Mouse (Mus musculus): ENCODE data around the gene Fam160a1. TPM values are rescaled to one million over a fixed set of nuclear protein-coding genes. Genes with fewer than 3 reads are reported as not detected.

Gene Fam160a1
- polyA plus RNA-seq, 1 experiment from 2014 or later: 0.34 TPM

DNA sequence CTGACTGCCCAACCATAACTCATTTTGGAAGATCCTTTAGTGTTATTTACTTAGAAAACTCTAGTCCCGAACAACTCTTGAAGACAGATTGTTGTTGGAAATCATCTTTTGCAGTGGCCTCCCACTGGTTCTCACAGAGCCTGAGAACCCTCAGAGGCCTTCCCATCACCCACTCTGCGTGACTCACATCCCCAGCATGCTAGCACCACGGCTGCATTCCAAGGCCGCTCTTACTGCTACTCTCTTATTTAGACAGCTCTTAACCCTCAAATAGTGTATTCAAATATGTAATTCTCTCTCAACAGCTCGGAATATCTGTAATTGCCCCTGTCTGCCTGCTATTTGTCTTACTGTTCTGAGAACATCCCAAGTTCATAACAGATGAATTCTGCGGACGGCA is 2.9 kb downstream of the Fam160a1 start:
- no peak for ATAC-seq (ENCODE audit: low FRiP score)
- no peak overlapping the region for H3K27ac ChIP-seq
- H3K4me2 ChIP-seq: no peak overlapping the region
- no peak overlapping the region for H3K9ac ChIP-seq
- WGBS: 78% methylated on average over 7 of the region's 7 CpGs
- no peaks in the 10 kb centered on the region for H3K27me3 ChIP-seq
- no peaks in the 10 kb centered on the region for H3K4me1 ChIP-seq (replicated peaks)
- no peak overlapping the region for H3K4me3 ChIP-seq
- no peaks in the 10 kb centered on the region for H3K36me3 ChIP-seq
- H3K9me3 ChIP-seq: no peaks in the 10 kb centered on the region

DNA sequence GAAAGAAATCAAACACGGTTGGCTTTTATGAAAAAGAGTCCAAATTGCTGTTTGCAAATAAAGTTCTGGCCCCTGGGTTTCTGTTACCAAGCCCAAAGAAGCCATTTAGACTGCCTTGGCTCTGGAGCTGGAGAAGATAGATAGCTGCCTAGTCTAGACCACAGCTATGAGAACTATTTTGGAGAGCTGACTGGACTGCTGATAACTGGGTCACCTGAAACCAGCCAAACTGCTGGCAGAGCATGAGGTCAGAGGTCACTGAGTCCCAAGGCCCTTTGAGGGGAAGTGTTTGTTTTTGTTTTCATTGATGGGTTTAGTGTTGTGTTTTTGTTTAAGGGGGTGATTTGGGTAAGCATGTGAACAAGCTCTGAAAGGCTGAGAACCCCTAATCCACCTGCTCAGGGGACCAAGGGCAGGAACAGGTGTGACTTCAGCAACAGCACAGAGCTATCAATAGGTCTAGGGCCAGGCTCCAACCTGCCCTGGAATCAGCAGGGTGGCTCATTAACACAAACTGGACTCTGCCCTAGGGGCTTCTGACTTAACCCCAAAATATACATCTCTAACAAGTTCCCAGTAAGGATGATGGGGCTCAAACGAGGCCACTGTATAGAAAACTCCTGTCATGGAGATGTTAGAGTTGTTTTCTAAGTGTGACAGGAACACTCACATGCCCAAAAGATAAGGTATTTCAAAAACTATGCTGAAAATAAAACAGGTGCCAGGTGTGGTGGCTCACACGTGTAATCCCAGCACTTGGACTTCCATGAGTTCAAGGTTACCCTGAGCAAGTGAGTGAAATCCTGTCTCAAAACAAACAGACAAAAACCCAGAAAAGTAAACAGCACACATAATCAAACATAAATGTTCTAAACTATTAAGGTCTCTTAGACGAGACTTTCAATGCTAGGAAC is 3.7 kb downstream of the Fam160a1 start:
- H3K4me2 ChIP-seq: no peak overlapping the region
- no peak overlapping the region for H3K4me3 ChIP-seq
- H3K27me3 ChIP-seq: no peaks in the 10 kb centered on the region
- H3K4me1 ChIP-seq (replicated peaks): no peaks in the 10 kb centered on the region
- ATAC-seq (ENCODE audit: low FRiP score): no peak
- no peaks in the 10 kb centered on the region for H3K9me3 ChIP-seq
- H3K9ac ChIP-seq: no peak overlapping the region
- H3K27ac ChIP-seq: no peak overlapping the region
- H3K36me3 ChIP-seq: no peaks in the 10 kb centered on the region
- WGBS: 82% methylated on average over 4 of the region's 4 CpGs

GRCm38 (mm10) chr3:85812010-85812409 is 5.1 kb downstream of the Fam160a1 start:
- Histone ChIP-seq H3K4me3 (no peak overlapping the region), H3K27ac (no peak overlapping the region), H3K36me3 (no peaks in the 10 kb centered on the region), H3K27me3 (no peaks in the 10 kb centered on the region), H3K4me2 (no peak overlapping the region), H3K9me3 (no peaks in the 10 kb centered on the region), H3K4me1 (replicated peaks) (no peaks in the 10 kb centered on the region), H3K9ac (no peak overlapping the region)
- 93% methylated on average over 5 of the region's 5 CpGs for WGBS
- no peak for ATAC-seq (ENCODE audit: low FRiP score)

DNA sequence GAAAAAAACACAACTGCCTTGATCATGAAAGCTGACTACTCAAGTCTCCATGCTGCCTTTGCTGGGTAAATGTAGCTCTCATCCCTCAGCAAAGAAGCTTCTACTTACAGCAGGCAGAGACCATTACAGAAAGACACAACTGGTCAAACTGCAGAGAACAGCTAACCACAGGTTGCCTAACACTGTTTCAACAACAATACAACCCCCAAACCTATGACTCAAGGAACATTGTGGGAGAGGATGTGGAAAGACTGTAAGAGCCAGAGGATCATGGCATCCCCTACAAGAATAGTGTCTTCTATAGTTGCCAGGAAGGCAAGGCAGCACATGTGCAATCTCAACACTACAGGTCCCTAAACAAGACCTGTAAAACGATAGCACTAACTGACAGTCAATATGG is 23.9 kb downstream of the Fam160a1 start:
- no peaks in the 10 kb centered on the region for H3K36me3 ChIP-seq
- no peak overlapping the region for H3K4me2 ChIP-seq
- no peak for ATAC-seq (ENCODE audit: low FRiP score)
- no peak overlapping the region for H3K27ac ChIP-seq
- no peaks in the 10 kb centered on the region for H3K27me3 ChIP-seq
- WGBS: 48% methylated on average over 1 of the region's 1 CpGs
- no peak overlapping the region for H3K4me3 ChIP-seq
- H3K4me1 ChIP-seq (replicated peaks): no peaks in the 10 kb centered on the region
- H3K9ac ChIP-seq: no peak overlapping the region
- no peaks in the 10 kb centered on the region for H3K9me3 ChIP-seq

DNA sequence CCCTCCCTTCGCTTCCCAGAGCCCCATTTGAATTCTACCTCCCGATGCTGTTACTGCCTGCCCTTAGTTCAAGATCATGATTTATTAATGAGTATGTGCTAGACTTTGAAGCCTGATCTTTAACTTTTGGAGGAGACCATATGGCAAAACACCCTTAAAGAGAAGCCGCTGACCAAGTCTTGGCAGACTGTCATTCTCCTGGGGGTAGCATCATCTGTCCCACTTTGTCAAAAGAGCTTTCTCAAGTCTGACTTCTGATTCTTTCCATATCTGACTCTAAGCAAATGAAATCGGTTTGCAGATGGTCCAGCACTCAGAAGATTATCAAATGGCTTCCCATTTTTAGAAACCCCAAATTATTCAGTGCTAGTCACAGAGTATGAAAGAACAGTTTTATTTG is 27.3 kb downstream of the Fam160a1 start:
- WGBS: 59% methylated on average over 4 of the region's 4 CpGs
- H3K4me2 ChIP-seq: no peak overlapping the region
- ATAC-seq (ENCODE audit: low FRiP score): no peak
- H3K36me3 ChIP-seq: no peaks in the 10 kb centered on the region
- H3K4me1 ChIP-seq (replicated peaks): 0 out of 2 replicates have a peak, but pooled peaks cover 3% of the 10 kb centered on the region
- no peak overlapping the region for H3K4me3 ChIP-seq
- H3K27me3 ChIP-seq: 0 out of 2 replicates have a peak, but pooled peaks cover 3% of the 10 kb centered on the region
- no peaks in the 10 kb centered on the region for H3K9me3 ChIP-seq
- H3K27ac ChIP-seq: no peak overlapping the region
- H3K9ac ChIP-seq: no peak overlapping the region

- WGBS: 85% methylated on average over 8 of the region's 8 CpGs
- H3K9me3 ChIP-seq: no peaks in the 10 kb centered on the region
- H3K4me1 ChIP-seq (replicated peaks): 0 out of 2 replicates have a peak, but pooled peaks cover 3% of the 10 kb centered on the region
- H3K4me3 ChIP-seq: no peak overlapping the region
- no peak overlapping the region for H3K27ac ChIP-seq
- H3K36me3 ChIP-seq: no peaks in the 10 kb centered on the region
- no peak for ATAC-seq (ENCODE audit: low FRiP score)
- H3K9ac ChIP-seq: no peak overlapping the region
- H3K27me3 ChIP-seq: 0 out of 2 replicates have a peak, but pooled peaks cover 3% of the 10 kb centered on the region
- no peak overlapping the region for H3K4me2 ChIP-seq
These were observed 30.6 kb downstream of the Fam160a1 start for GRCm38 (mm10) chr3:85786501-85786900.

DNA sequence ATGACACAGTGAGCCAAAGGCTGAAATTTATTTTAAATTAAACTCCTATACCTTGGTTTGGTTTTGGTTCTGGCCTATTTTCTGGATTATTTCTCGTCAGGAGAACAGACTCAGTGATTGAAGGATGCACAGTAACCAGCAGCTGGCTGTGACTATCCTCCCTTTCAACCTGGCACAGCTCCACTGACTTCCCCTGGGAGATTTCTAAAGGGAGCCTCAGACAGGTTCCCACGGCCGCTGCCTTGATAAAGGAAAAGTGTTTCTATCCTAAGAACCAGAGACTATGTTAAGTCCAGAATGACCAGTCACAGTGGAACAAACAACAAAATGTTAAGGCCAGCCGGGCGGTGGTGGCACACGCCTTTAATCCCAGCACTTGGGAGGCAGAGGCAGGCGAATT is 36.2 kb downstream of the Fam160a1 start:
- Histone ChIP-seq H3K9me3 (no peaks in the 10 kb centered on the region), H3K4me2 (no peak overlapping the region), H3K36me3 (no peaks in the 10 kb centered on the region), H3K4me3 (no peak overlapping the region), H3K27ac (no peak overlapping the region), H3K9ac (no peak overlapping the region), H3K4me1 (replicated peaks) (peaks cover 5% of the 10 kb centered on the region), H3K27me3 (no peaks in the 10 kb centered on the region)
- WGBS: 72% methylated on average over 7 of the region's 7 CpGs
- no peak for ATAC-seq (ENCODE audit: low FRiP score)

DNA sequence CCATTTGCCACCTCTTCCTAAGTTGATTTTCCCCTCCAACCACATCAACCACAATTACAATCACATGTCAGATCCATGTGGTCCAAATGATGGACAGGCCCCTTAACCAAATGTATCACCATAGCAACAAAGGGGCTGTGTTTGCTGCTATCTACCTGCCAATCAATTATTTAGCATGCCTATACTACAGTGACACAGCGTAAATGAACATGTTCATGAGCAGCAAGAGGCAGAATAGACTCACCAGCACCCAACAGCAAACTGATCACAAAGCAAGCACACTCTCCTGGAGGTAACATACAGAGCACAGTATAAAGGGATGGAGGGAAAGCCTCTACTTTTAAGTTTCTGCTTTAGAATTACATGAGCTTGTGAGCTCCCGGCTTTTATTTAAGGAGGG is 36.8 kb downstream of the Fam160a1 start:
- Histone ChIP-seq H3K27ac (no peak overlapping the region), H3K27me3 (no peaks in the 10 kb centered on the region), H3K9me3 (no peaks in the 10 kb centered on the region), H3K4me3 (no peak overlapping the region), H3K4me2 (no peak overlapping the region), H3K36me3 (no peaks in the 10 kb centered on the region), H3K9ac (no peak overlapping the region), H3K4me1 (replicated peaks) (peaks cover 5% of the 10 kb centered on the region)
- WGBS: 42% methylated on average over 2 of the region's 2 CpGs
- peak; percentile 59 for ATAC-seq (ENCODE audit: low FRiP score)

GRCm38 (mm10) chr3:85777841-85778240 is 39.2 kb downstream of the Fam160a1 start:
- no peak overlapping the region for H3K4me3 ChIP-seq
- peaks cover 5% of the 10 kb centered on the region for H3K4me1 ChIP-seq (replicated peaks)
- H3K27ac ChIP-seq: no peak overlapping the region
- no peak overlapping the region for H3K9ac ChIP-seq
- H3K27me3 ChIP-seq: no peaks in the 10 kb centered on the region
- H3K36me3 ChIP-seq: no peaks in the 10 kb centered on the region
- H3K4me2 ChIP-seq: no peak overlapping the region
- 83% methylated on average over 2 of the region's 2 CpGs for WGBS
- no peaks in the 10 kb centered on the region for H3K9me3 ChIP-seq
- ATAC-seq (ENCODE audit: low FRiP score): no peak

- H3K27me3 ChIP-seq: no peaks in the 10 kb centered on the region
- H3K4me1 ChIP-seq (replicated peaks): peaks cover 5% of the 10 kb centered on the region
- H3K9me3 ChIP-seq: no peaks in the 10 kb centered on the region
- no peak overlapping the region for H3K4me2 ChIP-seq
- no peak for ATAC-seq (ENCODE audit: low FRiP score)
- H3K4me3 ChIP-seq: no peak overlapping the region
- WGBS: 93% methylated on average over 4 of the region's 4 CpGs
- no peak overlapping the region for H3K9ac ChIP-seq
- H3K27ac ChIP-seq: no peak overlapping the region
- H3K36me3 ChIP-seq: no peaks in the 10 kb centered on the region
These were observed 39.7 kb downstream of the Fam160a1 start for GRCm38 (mm10) chr3:85777356-85777755.

DNA sequence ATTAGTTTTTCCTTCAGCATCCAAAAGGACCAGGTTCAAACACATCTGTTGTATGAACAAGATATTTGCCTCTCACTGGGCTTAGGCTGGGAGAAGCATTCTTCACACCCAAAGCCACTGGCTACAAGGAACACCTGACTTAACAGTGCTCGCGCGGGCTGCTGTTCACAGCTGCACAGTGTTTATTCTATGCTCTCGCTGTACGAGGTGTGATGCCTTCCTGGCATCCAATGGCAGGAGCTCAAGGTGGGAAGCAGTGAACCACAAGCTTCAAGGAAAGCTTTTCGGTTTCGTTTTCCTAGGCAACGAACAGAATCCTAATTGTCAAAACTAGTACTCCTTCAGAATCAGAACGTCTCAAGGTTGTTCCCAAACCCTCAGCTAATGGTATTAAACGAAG is 40.4 kb downstream of the Fam160a1 start:
- no peak for ATAC-seq (ENCODE audit: low FRiP score)
- 84% methylated on average over 10 of the region's 10 CpGs for WGBS
- no peak overlapping the region for H3K27ac ChIP-seq

GRCm38 (mm10) chr3:85776126-85776525 is 41.0 kb downstream of the Fam160a1 start:
- ATAC-seq (ENCODE audit: low FRiP score): no peak
- H3K27ac ChIP-seq: no peak overlapping the region
- no peak overlapping the region for H3K9ac ChIP-seq
- H3K4me3 ChIP-seq: no peak overlapping the region
- WGBS: 71% methylated on average over 6 of the region's 6 CpGs
- no peak overlapping the region for H3K4me2 ChIP-seq
- H3K27me3 ChIP-seq: no peaks in the 10 kb centered on the region
- H3K9me3 ChIP-seq: no peaks in the 10 kb centered on the region
- H3K36me3 ChIP-seq: no peaks in the 10 kb centered on the region
- H3K4me1 ChIP-seq (replicated peaks): peaks cover 5% of the 10 kb centered on the region

More for the DNA sequence above, 40.4 kb downstream of the Fam160a1 start:
- Histone ChIP-seq H3K4me2 (no peak overlapping the region), H3K4me1 (replicated peaks) (peaks cover 5% of the 10 kb centered on the region), H3K4me3 (no peak overlapping the region), H3K9me3 (no peaks in the 10 kb centered on the region), H3K27me3 (no peaks in the 10 kb centered on the region), H3K36me3 (no peaks in the 10 kb centered on the region), H3K9ac (no peak overlapping the region)

- H3K27me3 ChIP-seq: no peaks in the 10 kb centered on the region
- H3K36me3 ChIP-seq: no peaks in the 10 kb centered on the region
- no peaks in the 10 kb centered on the region for H3K4me1 ChIP-seq (replicated peaks)
- no peak overlapping the region for H3K9ac ChIP-seq
- H3K4me3 ChIP-seq: no peak overlapping the region
- H3K9me3 ChIP-seq: no peaks in the 10 kb centered on the region
- H3K4me2 ChIP-seq: no peak overlapping the region
- H3K27ac ChIP-seq: no peak overlapping the region
- WGBS: 71% methylated on average over 4 of the region's 4 CpGs
- ATAC-seq (ENCODE audit: low FRiP score): no peak
These were observed 43.2 kb downstream of the Fam160a1 start for GRCm38 (mm10) chr3:85773886-85774285.

Measured in hindbrain, embryonic 13.5 days (tissue).